Mouse (Mus musculus): ENCODE data around the gene Ctdspl. TPM values are rescaled to one million over a fixed set of nuclear protein-coding genes. Genes with fewer than 3 reads are reported as not detected.

Gene Ctdspl
- polyA plus RNA-seq, 2 experiments: 2.3 to 3.6 TPM

GRCm38 (mm10) chr9:118984650-118985432 is 58.6 kb downstream of the Ctdspl start:
- H3K27ac ChIP-seq: no peak overlapping the region
- H3K9ac ChIP-seq (replicated peaks): no peak overlapping the region
- ATAC-seq (ENCODE audit: insufficient read depth) (no peak), DNase-seq (ENCODE audit: low read depth in 3 of 3, low spot score in 3 of 3) (no peak)
- no peaks in the 10 kb centered on the region for H3K9me3 ChIP-seq (ENCODE audit: control insufficient read depth, low read length)
- H3K4me3 ChIP-seq (ENCODE audit: insufficient read depth in 1 of 2, low read depth in 2 of 2, low read length in 2 of 2): no peak overlapping the region
- peaks cover 0 to 9% of the 10 kb centered on the region in 2 experiments; a peak in 2 of 4 replicates for H3K4me1 ChIP-seq (replicated peaks; ENCODE audit: control insufficient read depth in 2 of 2, insufficient read depth in 2 of 2, low read length in 1 of 2)
- 38% methylated on average over 15 of the region's 15 CpGs for WGBS (ENCODE audit: insufficient replicate concordance)
- no peaks in the 10 kb centered on the region for H3K36me3 ChIP-seq (replicated peaks; ENCODE audit: control insufficient read depth, insufficient read depth, low read depth)
- H3K27me3 ChIP-seq (ENCODE audit: control insufficient read depth, insufficient read depth, low read length): no peaks in the 10 kb centered on the region
- H3K4me2 ChIP-seq (ENCODE audit: low read depth): no peak overlapping the region
- TF ChIP-seq CTCF (IDR thresholded peaks at IDR 0.05; ENCODE audit: low read depth) (no peak), EP300 (IDR thresholded peaks at IDR 0.05; ENCODE audit: low read depth) (no peak)

DNA sequence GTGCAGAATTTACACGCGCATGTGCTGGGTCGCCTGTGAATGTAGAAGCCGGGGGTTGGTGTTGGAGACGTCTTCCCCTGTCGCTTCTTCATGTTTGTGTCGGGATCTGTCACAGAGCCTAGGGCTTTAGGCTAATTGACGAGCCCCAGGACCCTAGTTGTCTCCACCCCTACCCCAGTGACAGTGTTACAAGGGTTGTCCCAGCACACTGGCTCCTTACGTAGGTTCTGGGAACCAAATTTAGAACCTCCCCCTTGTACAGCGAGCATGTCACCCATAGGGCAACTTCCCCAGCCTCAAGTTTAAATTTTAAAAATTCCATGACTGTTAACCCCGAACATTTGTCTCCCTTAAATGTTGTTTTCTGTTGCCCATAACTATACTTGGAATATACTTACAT is 60.0 kb downstream of the Ctdspl start:
- TF ChIP-seq EP300 (IDR thresholded peaks at IDR 0.05; ENCODE audit: low read depth) (no peak), CTCF (IDR thresholded peaks at IDR 0.05; ENCODE audit: low read depth) (no peak)
- Histone ChIP-seq H3K4me3 (ENCODE audit: insufficient read depth in 1 of 2, low read depth in 2 of 2, low read length in 2 of 2) (no peak overlapping the region), H3K27ac (no peak overlapping the region), H3K4me2 (ENCODE audit: low read depth) (no peak overlapping the region), H3K36me3 (replicated peaks; ENCODE audit: control insufficient read depth, insufficient read depth, low read depth) (no peaks in the 10 kb centered on the region), H3K9ac (replicated peaks) (no peak overlapping the region), H3K27me3 (ENCODE audit: control insufficient read depth, insufficient read depth, low read length) (no peaks in the 10 kb centered on the region), H3K9me3 (ENCODE audit: control insufficient read depth, low read length) (no peaks in the 10 kb centered on the region), H3K4me1 (replicated peaks; ENCODE audit: control insufficient read depth in 2 of 2, insufficient read depth in 2 of 2, low read length in 1 of 2) (peaks cover 2 to 12% of the 10 kb centered on the region in 2 experiments)
- ATAC-seq (ENCODE audit: insufficient read depth) (no peak), DNase-seq (ENCODE audit: low read depth in 3 of 3, low spot score in 3 of 3) (no peak)
- WGBS (ENCODE audit: insufficient replicate concordance): 70% methylated on average over 11 of the region's 11 CpGs

DNA sequence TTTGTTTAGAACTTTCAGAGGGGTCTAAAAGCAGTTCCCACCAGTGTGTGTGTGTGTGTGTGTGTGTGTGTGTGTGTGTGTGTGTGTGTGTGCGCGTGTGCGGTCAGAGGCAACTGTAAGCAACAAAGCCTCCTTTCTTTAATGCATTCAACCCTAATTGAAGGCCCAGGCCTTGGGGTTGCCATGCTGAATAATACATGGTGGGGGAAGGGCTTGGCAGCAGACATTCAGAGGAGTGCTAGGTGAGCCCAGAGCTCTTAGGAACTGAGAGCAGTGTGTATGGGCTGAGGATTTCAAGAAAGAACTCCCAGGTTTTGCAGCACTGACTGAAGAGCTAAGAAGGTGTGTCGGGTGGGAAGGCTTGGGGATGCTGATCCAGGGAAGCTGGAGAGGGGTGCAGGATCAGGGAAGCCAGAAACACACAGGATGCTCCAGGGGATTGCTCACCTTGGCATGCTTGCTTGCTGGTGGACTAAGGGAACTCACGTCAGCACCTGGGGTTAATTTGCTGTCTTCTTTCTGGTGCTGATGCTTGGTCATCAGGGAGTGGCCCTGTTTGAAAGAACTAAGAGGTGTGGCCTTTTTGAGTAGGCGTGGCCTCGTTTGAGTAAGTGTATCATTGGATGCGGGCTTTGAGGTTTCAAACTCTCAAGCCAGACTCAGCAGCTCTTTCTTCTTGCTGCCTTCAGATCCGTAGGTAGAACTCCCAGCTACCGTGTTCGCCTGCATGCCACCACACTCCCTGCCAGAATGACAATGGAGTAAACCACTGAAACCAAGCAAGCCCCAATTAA is 62.7 kb downstream of the Ctdspl start:
- Histone ChIP-seq H3K36me3 (replicated peaks; ENCODE audit: control insufficient read depth, insufficient read depth, low read depth) (no peaks in the 10 kb centered on the region), H3K4me2 (ENCODE audit: low read depth) (no peak overlapping the region), H3K4me1 (replicated peaks; ENCODE audit: control insufficient read depth in 2 of 2, insufficient read depth in 2 of 2, low read length in 1 of 2) (peaks cover 2 to 19% of the 10 kb centered on the region in 2 experiments), H3K4me3 (ENCODE audit: insufficient read depth in 1 of 2, low read depth in 2 of 2, low read length in 2 of 2) (no peak overlapping the region), H3K27ac (no peak overlapping the region), H3K9ac (replicated peaks) (no peak overlapping the region), H3K9me3 (ENCODE audit: control insufficient read depth, low read length) (no peaks in the 10 kb centered on the region), H3K27me3 (ENCODE audit: control insufficient read depth, insufficient read depth, low read length) (no peaks in the 10 kb centered on the region)
- TF ChIP-seq CTCF (IDR thresholded peaks at IDR 0.05; ENCODE audit: low read depth) (no peak), EP300 (IDR thresholded peaks at IDR 0.05; ENCODE audit: low read depth) (no peak)
- DNase-seq (ENCODE audit: low read depth in 3 of 3, low spot score in 3 of 3) (no peak), ATAC-seq (ENCODE audit: insufficient read depth) (no peak)
- WGBS (ENCODE audit: insufficient replicate concordance): 67% methylated on average over 11 of the region's 11 CpGs

GRCm38 (mm10) chr9:118990490-118990889 is 64.2 kb downstream of the Ctdspl start:
- H3K4me3 ChIP-seq (ENCODE audit: insufficient read depth in 1 of 2, low read depth in 2 of 2, low read length in 2 of 2): no peak overlapping the region
- TF ChIP-seq EP300 (IDR thresholded peaks at IDR 0.05; ENCODE audit: low read depth): no peak
- TF ChIP-seq CTCF (IDR thresholded peaks at IDR 0.05; ENCODE audit: low read depth): no peak
- H3K4me2 ChIP-seq (ENCODE audit: low read depth): no peak overlapping the region
- H3K36me3 ChIP-seq (replicated peaks; ENCODE audit: control insufficient read depth, insufficient read depth, low read depth): no peaks in the 10 kb centered on the region
- no peak overlapping the region for H3K9ac ChIP-seq (replicated peaks)
- no peak for ATAC-seq (ENCODE audit: insufficient read depth)
- WGBS (ENCODE audit: insufficient replicate concordance): 72% methylated on average over 7 of the region's 7 CpGs
- DNase-seq (ENCODE audit: low read depth in 3 of 3, low spot score in 3 of 3): no peak
- H3K9me3 ChIP-seq (ENCODE audit: control insufficient read depth, low read length): no peaks in the 10 kb centered on the region
- peaks cover 2 to 18% of the 10 kb centered on the region in 2 experiments for H3K4me1 ChIP-seq (replicated peaks; ENCODE audit: control insufficient read depth in 2 of 2, insufficient read depth in 2 of 2, low read length in 1 of 2)
- no peak overlapping the region for H3K27ac ChIP-seq
- H3K27me3 ChIP-seq (ENCODE audit: control insufficient read depth, insufficient read depth, low read length): no peaks in the 10 kb centered on the region
